Mouse (Mus musculus) kidney, postnatal 0 days (tissue): ENCODE measurements at regions not wholly inside any gene's neighbourhood (a gene's known extent, or its start where the extent isn't known, plus 50 kb on each side); places are given as distances from the start of the nearest gene placed in this dataset.

Experiments used
- ATAC-seq: fragments of 200-750 bp; cut with Nextera tagmentation; replicated peaks from 2 replicates; pipeline ENCODE4 v1.8.0; 2017; ENCODE audit warnings: low read depth, moderate number of reproducible peaks, moderate TSS enrichment, moderate library complexity; ENCODE audit not compliant: low FRiP score
- DNase-seq: peaks from one replicate; pipeline ENCODE4 v3.0.0-alpha.2; 2016; ENCODE audit warnings: low spot score
- H3K27ac ChIP-seq: fragments of 300-500 bp; sonication (generic); 2 replicates; pipeline ENCODE4 v1.5.1; 2014; ENCODE audit warnings: mild to moderate bottlenecking
- H3K27me3 ChIP-seq: fragments of 300-500 bp; sonication (generic); 2 replicates; pipeline ENCODE4 v1.6.1; 2014; ENCODE audit warnings: low read length, mixed read lengths; ENCODE audit not compliant: insufficient read depth
- H3K36me3 ChIP-seq: fragments of 300-500 bp; sonication (generic); 2 replicates; pipeline ENCODE4 v1.6.1; 2014; ENCODE audit warnings: low read length, mixed read lengths; ENCODE audit not compliant: insufficient read depth
- H3K4me1 ChIP-seq: fragments of 300-500 bp; sonication (generic); replicated peaks from 2 replicates; pipeline ENCODE4 v1.6.1; 2014; ENCODE audit warnings: antibody characterized with exemption, low read length, mixed read lengths; ENCODE audit not compliant: insufficient read depth
- H3K4me2 ChIP-seq: fragments of 300-500 bp; sonication (generic); 2 replicates; pipeline ENCODE4 v1.6.1; 2014; ENCODE audit warnings: mild to moderate bottlenecking, low read length, moderate library complexity, mixed read lengths
- H3K4me3 ChIP-seq: fragments of 300-500 bp; sonication (generic); replicated peaks from 2 replicates; pipeline ENCODE4 v1.5.1; 2014; ENCODE audit warnings: low read depth, low read length
- H3K9ac ChIP-seq: fragments of 300-500 bp; sonication (generic); 2 replicates; pipeline ENCODE4 v1.6.1; 2014; ENCODE audit warnings: low read depth, low read length
- H3K9me3 ChIP-seq: fragments of 300-500 bp; sonication (generic); replicated peaks from 2 replicates; pipeline ENCODE4 v1.6.1; 2016; ENCODE audit warnings: low read length, inconsistent platforms, mixed read lengths
- CTCF ChIP-seq: IDR thresholded peaks from 2 replicates; pipeline ENCODE4 v1.5.1; 2016; ENCODE audit warnings: antibody characterized with exemption, low read depth, mild to moderate bottlenecking, moderate library complexity
- WGBS: fragments of 180-500 bp; shearing (Covaris S2); extraction: QIAGEN DNeasy Blood & Tissue Kit; methylation state at CpG from one replicate; pipeline ENCODE4 v1.1.7; 2014; 5-methylcytosine and 5-hydroxymethylcytosine counted together

DNA sequence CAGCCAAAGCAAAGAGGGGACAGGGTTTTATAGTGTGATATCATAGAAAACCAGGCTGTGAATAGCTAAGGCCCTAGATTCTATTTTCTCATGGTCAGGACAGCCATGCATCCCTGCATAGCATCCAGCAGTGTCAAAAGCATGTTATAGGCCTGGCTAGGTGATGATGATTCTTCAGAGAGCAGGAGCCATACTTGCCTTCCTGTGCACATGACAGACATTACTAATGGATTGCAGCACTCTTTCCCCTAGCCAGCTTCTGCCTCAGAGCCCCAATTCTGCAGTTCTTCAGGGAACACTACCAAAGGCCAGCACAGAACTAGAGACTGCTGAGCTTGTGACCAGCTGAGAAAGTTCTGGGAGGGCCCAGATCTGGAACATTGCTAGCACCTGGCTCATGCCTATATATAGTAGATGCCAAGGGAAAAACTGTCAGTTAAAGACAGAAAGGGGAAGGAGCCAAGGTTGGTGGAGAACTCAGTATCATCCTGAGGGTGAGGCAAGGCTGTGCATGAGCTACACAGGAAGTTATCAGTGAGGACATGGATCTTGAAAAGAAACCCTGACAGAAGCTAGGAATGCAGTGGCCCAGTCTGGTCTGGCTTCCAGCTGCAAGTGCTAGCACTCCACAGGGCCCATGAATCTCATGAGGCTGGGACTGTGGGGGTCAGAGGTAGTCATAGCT is 95.6 kb downstream of the 1810010D01Rik start:
- no peaks in the 10 kb centered on the region for H3K36me3 ChIP-seq
- peaks cover 27% of the 10 kb centered on the region for H3K4me1 ChIP-seq
- DNase-seq: peak; percentile 28
- no peak overlapping the region for H3K4me3 ChIP-seq
- TF ChIP-seq CTCF: no peak
- no peak overlapping the region for H3K9ac ChIP-seq
- H3K27me3 ChIP-seq: no peaks in the 10 kb centered on the region
- H3K4me2 ChIP-seq: peak overlapping the region; percentile 39; the same call in 1 of the 2 replicates
- H3K9me3 ChIP-seq: no peaks in the 10 kb centered on the region
- H3K27ac ChIP-seq: peak overlapping the region; percentile 94
- ATAC-seq: no peak

DNA sequence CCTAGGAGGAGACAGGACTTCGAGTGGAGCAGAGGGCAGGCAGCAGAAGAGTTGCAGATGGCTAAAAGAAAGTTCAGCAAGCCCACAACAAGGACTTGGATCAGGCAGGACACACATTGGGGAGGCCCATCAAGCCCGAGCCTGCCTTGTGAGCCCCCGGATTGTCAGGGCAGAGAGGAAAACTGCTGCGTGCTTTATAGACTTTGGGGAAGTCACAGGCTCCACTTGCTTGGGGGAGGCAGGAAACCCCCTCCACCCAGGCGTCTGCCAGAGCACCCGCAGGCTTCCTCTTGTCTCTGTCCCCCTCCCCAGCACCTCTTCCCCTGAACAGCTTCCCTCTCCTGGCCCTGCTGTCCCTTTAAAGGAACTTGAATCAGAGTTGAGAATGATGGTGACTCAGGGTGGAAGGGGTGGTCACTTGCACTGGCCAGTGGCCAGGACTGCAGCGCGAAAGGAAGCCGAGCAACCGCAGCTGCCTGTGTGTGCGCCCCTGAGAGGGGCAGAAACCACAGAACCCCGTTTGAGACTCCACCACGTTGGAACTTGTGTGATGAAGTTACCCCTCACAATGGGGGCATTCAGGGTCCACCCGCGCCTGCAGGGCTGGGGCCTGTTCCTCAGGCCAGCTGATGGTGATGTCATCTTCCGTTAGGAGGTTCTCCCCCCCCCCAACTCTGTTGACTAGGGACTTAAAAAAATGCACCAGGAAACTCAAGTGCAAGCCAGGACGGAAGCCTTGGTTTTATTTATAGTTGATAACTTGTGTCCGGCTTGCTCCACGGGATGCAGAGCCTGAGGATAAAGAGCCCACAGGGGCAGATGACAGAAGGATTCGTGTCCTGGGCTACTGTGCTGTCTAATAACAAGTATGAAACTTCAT is 96.4 kb downstream of the 1810010D01Rik start:
- 17% methylated on average over 20 of the region's 20 CpGs for WGBS
- peak overlapping the region; percentile 39 for H3K4me2 ChIP-seq
- H3K36me3 ChIP-seq: no peaks in the 10 kb centered on the region
- ATAC-seq: peak; percentile 77
- H3K4me1 ChIP-seq: peaks cover 27% of the 10 kb centered on the region
- no peaks in the 10 kb centered on the region for H3K27me3 ChIP-seq
- DNase-seq: peak; percentile 91
- H3K27ac ChIP-seq: peak overlapping the region; percentile 94
- H3K9me3 ChIP-seq: no peaks in the 10 kb centered on the region
- H3K9ac ChIP-seq: no peak overlapping the region; the same call in 1 of the 2 replicates
- peak; percentile 12; the same call in 1 of the 2 replicates for TF ChIP-seq CTCF
- no peak overlapping the region for H3K4me3 ChIP-seq

DNA sequence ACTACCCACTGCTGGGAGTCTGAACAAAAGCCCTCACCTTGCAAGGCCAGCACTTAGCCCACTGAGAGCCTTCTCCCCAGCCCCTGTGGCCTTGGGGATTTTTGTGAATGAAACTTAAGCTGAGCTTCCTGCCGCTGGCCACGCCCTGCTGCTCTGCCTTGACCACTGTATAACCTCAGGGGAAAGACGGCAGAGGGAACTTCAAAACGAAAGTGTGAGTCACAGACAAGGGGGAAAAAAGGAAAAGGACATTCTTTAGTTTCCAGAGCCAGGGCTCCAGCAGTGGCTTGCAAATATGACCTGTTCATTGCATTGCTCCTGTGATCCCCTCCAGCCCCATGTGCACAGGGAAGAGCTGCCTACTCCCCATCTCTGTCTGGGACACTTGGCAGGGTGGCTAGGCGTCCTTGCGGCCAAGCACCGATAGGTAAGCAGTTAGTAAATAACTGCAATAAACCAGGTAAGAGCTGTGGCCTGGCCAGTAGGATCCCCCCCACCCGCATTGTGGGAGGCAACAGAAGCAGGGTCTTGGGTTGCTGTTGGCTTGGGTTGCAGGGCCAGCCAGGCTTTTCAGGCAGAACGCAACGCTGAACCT is 97.2 kb downstream of the 1810010D01Rik start:
- H3K9me3 ChIP-seq: no peaks in the 10 kb centered on the region

DNA sequence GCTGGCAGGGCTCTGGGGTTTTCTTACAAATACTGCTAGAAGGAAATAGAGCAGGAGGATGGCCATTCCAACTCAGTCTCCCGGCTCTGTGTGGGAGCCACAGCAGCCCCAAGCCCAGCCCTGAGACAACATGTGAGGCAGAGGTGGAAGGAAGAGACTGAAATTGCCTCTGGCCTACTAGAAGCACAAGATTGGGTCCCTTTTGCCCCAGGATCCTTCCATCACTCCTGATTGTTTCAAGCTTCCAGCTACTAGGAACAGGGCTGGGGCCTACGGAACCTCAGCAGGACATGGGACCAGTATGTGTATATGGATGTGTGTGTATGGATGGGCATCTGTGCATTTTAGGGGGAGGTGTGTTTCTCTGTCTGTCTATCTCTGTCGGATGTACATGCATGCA is 97.9 kb downstream of the 1810010D01Rik start:
- Histone ChIP-seq H3K27ac (peak overlapping the region; percentile 94), H3K4me3 (no peak overlapping the region), H3K9me3 (no peaks in the 10 kb centered on the region), H3K36me3 (no peaks in the 10 kb centered on the region), H3K9ac (no peak overlapping the region), H3K27me3 (no peaks in the 10 kb centered on the region), H3K4me1 (peaks cover 27% of the 10 kb centered on the region), H3K4me2 (no peak overlapping the region)
- 64% methylated on average over 3 of the region's 3 CpGs for whole genome bisulfite sequencing
- ATAC-seq (no peak), DNase-seq (no peak)
- no peak for TF ChIP-seq CTCF

More for the DNA sequence above, 97.2 kb downstream of the 1810010D01Rik start:
- Histone ChIP-seq H3K4me3 (no peak overlapping the region), H3K27ac (peak overlapping the region; percentile 94), H3K4me2 (peak overlapping the region; percentile 39), H3K36me3 (no peaks in the 10 kb centered on the region), H3K9ac (no peak overlapping the region; the same call in 1 of the 2 replicates), H3K27me3 (no peaks in the 10 kb centered on the region), H3K4me1 (peaks cover 27% of the 10 kb centered on the region)
- TF ChIP-seq CTCF: no peak
- ATAC-seq: peak; percentile 58
- 3% methylated on average over 10 of the region's 10 CpGs for WGBS
- peak; percentile 94 for DNase-seq

DNA sequence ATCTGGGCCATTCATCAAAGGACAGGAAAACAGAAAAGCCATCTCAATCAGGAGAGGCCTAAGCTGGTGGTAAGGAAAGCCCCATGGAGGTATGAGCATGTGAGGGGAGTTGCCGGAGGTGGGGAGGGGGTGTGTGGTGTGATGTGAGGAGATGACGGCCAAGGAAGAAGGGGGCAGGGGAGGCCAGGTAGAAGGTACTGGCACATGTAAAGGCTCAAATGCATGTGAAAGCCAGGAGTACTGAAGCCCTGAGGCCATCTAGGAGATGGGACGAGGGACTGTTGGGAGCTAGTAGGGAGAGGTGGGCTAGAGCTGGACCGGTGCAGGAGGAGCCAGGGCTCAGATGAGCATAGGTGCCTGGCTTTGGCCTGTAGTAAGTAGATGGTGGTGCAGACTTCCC is 98.4 kb downstream of the 1810010D01Rik start:
- Histone ChIP-seq H3K36me3 (no peaks in the 10 kb centered on the region), H3K4me2 (no peak overlapping the region), H3K9me3 (no peaks in the 10 kb centered on the region), H3K9ac (no peak overlapping the region), H3K27ac (0 out of 2 replicates have a peak overlapping the region, but pooled peaks have one; percentile 94), H3K4me1 (peaks cover 27% of the 10 kb centered on the region), H3K4me3 (no peak overlapping the region), H3K27me3 (no peaks in the 10 kb centered on the region)
- no peak for DNase-seq
- WGBS: 88% methylated on average over 4 of the region's 4 CpGs
- no peak for ATAC-seq
- TF ChIP-seq CTCF: no peak

DNA sequence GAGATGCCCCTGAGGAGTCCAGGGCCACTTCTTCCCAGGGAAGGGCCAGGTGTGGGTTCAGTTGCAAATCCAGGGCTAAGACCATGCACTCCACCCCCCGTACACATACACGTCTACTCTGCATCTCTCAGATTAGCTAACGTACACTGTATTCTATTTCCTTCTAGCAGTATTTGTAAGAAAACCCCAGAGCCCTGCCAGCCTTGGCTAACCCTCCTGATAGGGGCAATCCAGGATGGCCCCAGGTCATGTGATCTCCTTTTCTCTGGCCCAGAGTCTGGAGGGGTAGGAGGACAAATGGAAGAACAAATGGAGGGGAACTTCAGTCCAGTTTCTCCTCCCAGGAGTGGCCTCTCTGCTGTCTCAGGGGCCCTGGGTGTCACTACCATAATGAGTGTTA is 98.9 kb downstream of the 1810010D01Rik start:
- 90% methylated on average over 3 of the region's 3 CpGs for WGBS
- no peak for ATAC-seq
- no peak for TF ChIP-seq CTCF

More for the DNA sequence above, 98.9 kb downstream of the 1810010D01Rik start:
- H3K4me1 ChIP-seq: peaks cover 27% of the 10 kb centered on the region
- no peaks in the 10 kb centered on the region for H3K27me3 ChIP-seq
- no peak overlapping the region for H3K27ac ChIP-seq
- no peak for DNase-seq
- no peaks in the 10 kb centered on the region for H3K36me3 ChIP-seq
- no peaks in the 10 kb centered on the region for H3K9me3 ChIP-seq
- no peak overlapping the region for H3K4me3 ChIP-seq
- no peak overlapping the region for H3K4me2 ChIP-seq
- H3K9ac ChIP-seq: no peak overlapping the region
